Mouse (Mus musculus) ovary, postnatal 10 days (tissue): Measurements from ENCODE around the gene Stard3nl.
"Not testable (repeated sequence)": the region's sequence is repeated elsewhere in the genome, so short reads cannot be mapped to it uniquely, and the experiment has no call there.

Source experiments
- DNase-seq: peaks from one replicate; pipeline ENCODE4 v3.0.0; 2022; ENCODE audit warnings: low spot score

Gene Stard3nl

GRCm38 (mm10) chr13:19381112-19381828 lies 14.3 kb downstream of the Stard3nl start:
- DNase-seq, result no peak

- DNase-seq, result no peak
Observed at GRCm38 (mm10) chr13:19379313-19379712, 16.3 kb downstream of the Stard3nl start.

DNA sequence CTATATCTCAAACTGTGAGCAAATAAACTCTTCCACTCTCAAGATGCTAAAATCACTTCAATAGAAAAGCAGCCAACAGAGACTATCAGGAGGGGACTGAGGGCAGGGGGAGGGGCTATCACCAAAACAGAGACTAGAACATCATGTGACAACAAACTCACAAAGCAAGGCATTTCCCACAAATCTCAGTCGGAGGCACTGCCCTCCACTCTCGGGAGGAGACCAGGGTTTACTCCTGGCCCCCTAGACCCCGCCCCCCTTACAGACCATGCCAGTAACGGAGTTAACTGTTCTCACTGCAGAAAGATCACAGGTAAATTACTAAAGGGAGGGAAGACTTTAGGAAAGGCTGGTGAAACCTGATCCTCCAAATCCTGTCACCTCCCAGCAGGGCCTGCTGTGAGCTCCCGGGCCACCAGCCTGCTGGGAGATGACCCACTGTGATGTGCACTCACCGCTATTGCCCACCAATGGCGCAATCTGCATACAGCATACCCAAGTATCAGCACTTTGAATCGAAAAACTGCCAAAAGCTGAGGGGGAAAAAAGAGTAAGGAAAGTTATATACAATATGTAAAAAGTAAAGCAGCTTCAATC lies 23.4 kb downstream of the Stard3nl start:
- DNase-seq, result no peak

DNA sequence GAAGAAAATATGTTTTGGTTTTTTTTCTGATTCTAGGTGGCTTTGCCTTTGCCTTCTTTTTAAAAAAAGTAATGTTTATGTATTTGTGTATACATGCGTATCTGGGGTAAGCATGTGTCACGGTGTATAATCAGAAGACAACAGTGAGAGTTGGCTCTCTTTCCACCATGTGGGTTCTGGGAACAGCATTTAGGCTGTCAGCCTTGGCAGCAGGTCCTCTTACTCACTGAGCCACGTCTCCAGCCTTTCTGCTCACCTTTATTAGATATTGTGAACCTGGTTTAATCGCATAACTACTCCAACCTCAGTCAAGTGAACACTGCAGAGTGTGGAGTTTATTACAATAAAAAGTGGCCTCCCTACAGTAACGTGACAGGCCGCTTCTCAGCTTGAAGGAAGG lies 26.8 kb downstream of the Stard3nl start:
- DNase-seq, result no peak

GRCm38 (mm10) chr13:19367536-19367935 lies 28.1 kb downstream of the Stard3nl start:
- DNase-seq, result no peak

DNA sequence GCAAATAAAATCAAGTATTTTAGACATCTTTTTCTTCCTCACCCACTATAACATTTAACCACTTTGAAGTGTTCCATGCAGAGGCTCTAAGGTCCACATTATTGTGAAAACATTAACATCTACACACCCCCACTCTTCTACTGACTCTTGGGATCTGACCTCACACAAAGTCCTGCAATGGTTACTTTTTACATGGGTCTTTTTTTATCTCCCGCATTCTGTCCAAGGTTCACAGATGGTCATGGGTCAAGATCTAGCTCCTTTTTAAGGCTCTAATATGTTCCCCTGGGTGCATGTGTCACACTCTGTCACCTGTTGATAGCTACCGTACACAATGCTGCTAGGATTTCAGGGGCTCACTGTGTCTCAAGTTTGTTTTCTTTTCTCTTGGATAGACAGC lies 28.7 kb downstream of the Stard3nl start:
- DNase-seq, result no peak

DNA sequence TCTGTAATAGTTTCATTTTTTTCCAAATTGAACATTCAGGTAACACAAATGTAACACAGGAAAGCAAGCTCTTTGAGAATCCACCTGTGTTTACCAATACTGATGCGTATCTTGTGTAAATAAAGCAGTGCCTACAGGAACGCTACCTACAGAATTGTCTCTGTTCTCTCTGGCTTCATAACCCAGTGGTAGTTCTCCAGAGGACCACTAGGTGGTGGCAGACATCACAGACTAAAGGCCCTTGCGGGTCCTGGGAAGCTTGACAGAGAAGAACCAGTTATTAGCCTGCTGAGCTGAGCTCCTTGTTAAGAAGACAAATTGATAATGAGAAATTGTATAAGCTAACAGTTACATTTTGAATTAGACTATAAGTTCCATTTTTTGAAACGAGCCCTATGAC lies 30.0 kb downstream of the Stard3nl start:
- no peak for DNase-seq

- DNase-seq, result no peak
Observed at GRCm38 (mm10) chr13:19364245-19364772, 31.3 kb downstream of the Stard3nl start.

- no peak for DNase-seq
Observed at GRCm38 (mm10) chr13:19362358-19362757, 33.2 kb downstream of the Stard3nl start.

GRCm38 (mm10) chr13:19358027-19358426 lies 37.6 kb downstream of the Stard3nl start:
- DNase-seq, result no peak

GRCm38 (mm10) chr13:19357301-19357700 lies 38.3 kb downstream of the Stard3nl start:
- no peak for DNase-seq

GRCm38 (mm10) chr13:19356720-19357119 lies 38.9 kb downstream of the Stard3nl start:
- DNase-seq, result no peak

DNA sequence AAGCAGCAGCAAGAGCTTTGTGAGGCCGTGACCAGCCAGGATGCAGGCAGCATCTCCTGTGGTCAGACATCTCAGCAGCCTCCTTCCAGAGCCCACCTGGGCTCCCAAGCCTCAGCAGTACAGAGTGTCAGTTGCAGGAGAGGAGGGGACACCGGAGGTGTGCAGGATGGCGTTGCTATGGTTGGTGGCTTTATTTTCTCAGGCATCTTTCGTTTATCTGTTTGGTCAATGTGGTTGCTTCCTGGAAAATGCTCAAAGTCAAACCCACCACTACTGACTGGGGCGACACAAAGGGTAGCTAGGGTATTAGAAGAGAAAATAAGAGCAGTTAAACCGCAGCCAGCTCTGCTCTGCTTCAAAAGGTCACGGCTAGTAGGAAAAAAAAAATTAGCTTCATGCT lies 39.5 kb downstream of the Stard3nl start:
- DNase-seq, result no peak

GRCm38 (mm10) chr13:19352795-19353194 lies 42.8 kb downstream of the Stard3nl start:
- no peak for DNase-seq

- not testable (repeated sequence) for DNase-seq
Observed at GRCm38 (mm10) chr13:19340356-19340755, 55.2 kb downstream of the Stard3nl start.

- not testable (repeated sequence) for DNase-seq
Observed at GRCm38 (mm10) chr13:19336310-19336709, 59.3 kb downstream of the Stard3nl start.
